Mouse (Mus musculus): ENCODE results near the gene Clasp1. TPM values are rescaled to one million over a fixed set of nuclear protein-coding genes. Genes with fewer than 3 reads are reported as not detected.

The Clasp1 gene
- polyA plus RNA-seq, 1 experiment: 160 TPM

DNA sequence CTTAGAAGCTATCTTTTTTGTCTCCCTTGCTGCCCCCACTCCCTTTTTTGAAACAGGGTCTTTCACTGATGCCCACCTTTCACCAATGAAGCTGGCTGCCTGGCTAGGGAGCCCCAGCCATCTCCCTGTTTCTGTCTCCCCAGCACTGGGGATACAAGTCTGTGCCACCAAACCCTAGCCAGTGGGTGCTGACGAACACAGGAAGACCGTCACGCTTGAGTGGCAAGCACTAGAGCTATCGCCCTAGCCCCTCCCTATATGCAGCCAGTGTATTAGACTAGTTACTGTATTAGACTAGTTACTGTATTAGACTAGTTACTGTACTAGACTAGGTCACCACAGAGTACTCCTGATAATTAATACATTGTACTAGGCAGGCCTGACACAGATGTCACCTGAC is 66.0 kb downstream of the Clasp1 start:
- no peak for TF ChIP-seq CTCF (IDR thresholded peaks at IDR 0.05; ENCODE audit: insufficient read depth, low read depth, low read length)
- TF ChIP-seq POLR2A (IDR thresholded peaks at IDR 0.05; ENCODE audit: insufficient read depth, low read depth, low read length): no peak
- Histone ChIP-seq H3K27ac (ENCODE audit: insufficient read depth, low read depth, low read length) (peak overlapping the region; percentile 18; the same call in 1 of the 2 replicates), H3K4me1 (ENCODE audit: control insufficient read depth, insufficient read depth, low read length) (peaks cover 19% of the 10 kb centered on the region), H3K4me3 (ENCODE audit: insufficient read depth, low read depth, low read length) (no peak overlapping the region)
- WGBS: 70% methylated on average over 4 of the region's 4 CpGs

DNA sequence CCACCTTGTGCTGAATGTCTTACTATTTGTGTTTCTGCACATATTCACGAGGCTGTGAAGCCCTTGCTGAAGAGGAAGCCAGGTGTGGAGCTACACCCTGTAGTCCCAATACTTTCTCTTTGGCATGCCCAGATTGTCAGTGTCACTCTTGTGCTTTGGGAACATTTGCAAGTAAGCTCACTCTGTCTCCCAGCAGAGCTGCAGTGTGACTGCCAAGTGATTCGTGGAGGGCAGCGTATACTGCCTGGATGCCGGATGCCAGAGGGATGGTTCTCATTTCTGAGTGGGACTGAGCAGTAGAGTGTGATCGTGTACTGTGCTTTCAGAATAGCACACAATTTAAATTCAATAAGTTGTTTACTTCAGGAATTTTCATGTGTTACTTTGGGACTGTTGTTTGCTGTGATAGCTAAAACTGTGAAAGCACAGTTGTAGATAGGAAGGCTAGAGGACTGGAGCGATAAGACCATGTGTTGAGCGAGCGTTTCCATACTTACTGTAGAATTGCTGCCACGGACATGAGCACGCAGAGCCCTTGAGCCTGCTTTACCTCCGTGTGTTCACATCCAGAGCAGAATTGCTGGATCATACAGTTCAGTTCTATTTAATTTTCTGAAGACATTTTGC is 68.5 kb downstream of the Clasp1 start:
- peaks cover 16% of the 10 kb centered on the region for H3K4me1 ChIP-seq (ENCODE audit: control insufficient read depth, insufficient read depth, low read length)
- TF ChIP-seq CTCF (IDR thresholded peaks at IDR 0.05; ENCODE audit: insufficient read depth, low read depth, low read length): no peak
- no peak for TF ChIP-seq POLR2A (IDR thresholded peaks at IDR 0.05; ENCODE audit: insufficient read depth, low read depth, low read length)
- WGBS: 30% methylated on average over 11 of the region's 11 CpGs
- H3K27ac ChIP-seq (ENCODE audit: insufficient read depth, low read depth, low read length): peak overlapping the region; percentile 49; the same call in 1 of the 2 replicates
- no peak overlapping the region for H3K4me3 ChIP-seq (ENCODE audit: insufficient read depth, low read depth, low read length)

DNA sequence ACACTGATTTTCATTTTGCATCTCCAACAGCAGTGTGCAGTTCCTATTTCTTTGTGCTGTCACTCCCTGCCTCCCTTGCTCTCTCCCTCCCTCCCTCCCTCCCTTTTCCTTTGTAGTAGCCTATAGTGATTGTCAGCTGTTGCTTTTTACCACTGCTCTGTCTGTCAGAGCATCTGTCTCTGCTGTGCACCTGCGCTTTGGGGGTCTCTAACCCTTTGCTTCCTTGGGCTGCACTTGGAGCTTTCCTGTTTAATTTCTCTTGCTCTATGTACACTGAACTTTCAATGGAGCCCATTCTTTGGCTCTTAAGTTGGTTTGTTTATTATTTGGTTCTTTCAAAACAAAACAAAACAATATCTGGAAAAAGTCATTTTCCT is 69.0 kb downstream of the Clasp1 start:
- Histone ChIP-seq H3K4me3 (ENCODE audit: insufficient read depth, low read depth, low read length) (no peak overlapping the region), H3K27ac (ENCODE audit: insufficient read depth, low read depth, low read length) (no peak overlapping the region), H3K4me1 (ENCODE audit: control insufficient read depth, insufficient read depth, low read length) (peaks cover 15% of the 10 kb centered on the region)
- whole genome bisulfite sequencing: 42% methylated on average over 1 of the region's 1 CpGs
- TF ChIP-seq POLR2A (IDR thresholded peaks at IDR 0.05; ENCODE audit: insufficient read depth, low read depth, low read length) (no peak), CTCF (IDR thresholded peaks at IDR 0.05; ENCODE audit: insufficient read depth, low read depth, low read length) (no peak)

DNA sequence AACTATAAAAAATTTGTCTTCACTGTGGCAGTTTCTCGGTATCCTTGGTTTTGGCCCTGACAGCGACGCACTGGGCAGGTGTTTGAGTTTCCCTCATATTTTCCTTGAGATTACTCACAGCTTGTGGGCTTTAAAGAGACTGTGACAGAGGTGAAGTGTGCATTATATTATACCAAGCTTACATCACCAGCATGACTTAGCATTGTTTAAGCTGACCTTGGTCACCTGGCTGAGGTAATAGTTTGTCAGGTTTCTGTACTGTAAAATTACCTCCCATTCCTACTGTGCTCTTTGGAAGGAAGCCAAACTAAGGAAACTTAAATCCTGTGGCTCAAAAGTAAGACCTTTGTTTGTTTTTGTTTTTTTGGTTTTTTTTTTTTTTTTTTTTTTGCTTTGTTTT is 69.4 kb downstream of the Clasp1 start:
- 45% methylated on average over 3 of the region's 3 CpGs for WGBS
- TF ChIP-seq POLR2A (IDR thresholded peaks at IDR 0.05; ENCODE audit: insufficient read depth, low read depth, low read length) (no peak), CTCF (IDR thresholded peaks at IDR 0.05; ENCODE audit: insufficient read depth, low read depth, low read length) (no peak)
- no peak overlapping the region for H3K4me3 ChIP-seq (ENCODE audit: insufficient read depth, low read depth, low read length)
- peaks cover 15% of the 10 kb centered on the region for H3K4me1 ChIP-seq (ENCODE audit: control insufficient read depth, insufficient read depth, low read length)
- no peak overlapping the region for H3K27ac ChIP-seq (ENCODE audit: insufficient read depth, low read depth, low read length)

DNA sequence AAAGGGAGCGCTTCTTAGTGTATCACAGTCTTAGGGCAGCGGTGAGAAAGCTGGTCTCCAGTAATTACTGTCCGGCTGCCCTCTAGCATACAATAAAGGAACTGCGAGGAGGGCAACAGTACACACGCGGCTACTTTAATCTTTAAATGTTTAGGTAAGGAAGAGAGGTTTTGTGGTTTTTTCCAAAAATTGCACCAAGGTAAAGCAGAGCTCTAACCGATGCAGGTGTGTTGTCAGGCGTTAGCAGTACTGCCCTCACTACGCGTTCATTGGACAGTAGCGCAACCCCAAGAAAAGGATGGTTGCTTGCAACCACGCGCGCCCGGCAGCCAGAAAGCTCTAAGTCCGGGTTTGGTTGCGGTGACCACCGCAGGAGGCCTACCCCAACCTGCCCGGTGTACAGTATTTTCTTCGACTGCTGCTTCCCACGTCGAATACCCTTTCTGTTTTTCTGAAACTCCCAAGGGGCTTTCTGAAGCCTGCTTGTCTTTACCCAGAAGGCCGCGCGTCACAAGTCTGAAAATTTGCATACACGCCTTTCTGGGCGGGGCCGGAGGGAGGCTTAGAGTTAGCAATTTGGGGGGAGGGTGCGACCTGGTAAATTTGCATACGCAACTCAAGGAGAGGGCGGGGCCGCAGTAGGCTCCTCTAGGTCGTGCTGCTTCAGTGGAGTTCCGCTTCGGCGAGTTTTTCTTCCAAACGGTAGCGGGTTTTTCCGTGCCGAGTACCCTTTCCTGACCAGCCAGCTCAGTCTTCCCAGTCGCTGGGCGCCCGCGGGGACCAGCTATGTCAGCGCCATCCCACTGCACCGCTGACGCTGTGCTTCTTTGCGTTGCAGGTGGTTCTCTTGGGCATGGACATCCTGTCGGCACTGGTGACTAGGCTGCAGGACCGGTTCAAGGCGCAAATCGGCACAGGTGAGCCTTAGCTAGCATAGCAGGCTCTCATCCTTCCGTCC is 70.4 kb downstream of the Clasp1 start:
- peak overlapping the region; percentile 87 for H3K27ac ChIP-seq (ENCODE audit: insufficient read depth, low read depth, low read length)
- H3K4me3 ChIP-seq (ENCODE audit: insufficient read depth, low read depth, low read length): peak overlapping the region; percentile 57
- 1% methylated on average over 53 of the region's 53 CpGs for WGBS
- peak; percentile 90 for TF ChIP-seq POLR2A (IDR thresholded peaks at IDR 0.05; ENCODE audit: insufficient read depth, low read depth, low read length)
- TF ChIP-seq CTCF (IDR thresholded peaks at IDR 0.05; ENCODE audit: insufficient read depth, low read depth, low read length): no peak
- peaks cover 13% of the 10 kb centered on the region for H3K4me1 ChIP-seq (ENCODE audit: control insufficient read depth, insufficient read depth, low read length)

DNA sequence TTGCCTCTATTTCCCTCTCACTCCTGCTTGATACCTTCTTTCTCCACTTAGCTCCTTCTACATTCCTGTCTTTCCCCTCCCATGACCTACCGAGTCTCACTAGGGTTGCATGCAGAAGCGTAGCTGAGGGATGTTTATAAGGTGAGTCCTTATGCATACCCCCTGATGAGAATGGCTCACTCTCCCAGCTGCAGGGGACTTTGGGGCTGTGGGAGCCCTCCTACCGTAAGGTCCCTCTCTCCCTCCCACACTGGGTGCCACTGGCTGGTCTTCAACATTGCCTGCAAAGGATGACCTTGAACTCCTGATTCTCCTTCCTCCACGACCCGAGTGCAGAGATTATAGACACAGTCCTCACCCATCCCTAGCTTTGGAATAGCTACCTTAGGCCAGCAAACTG is 71.9 kb downstream of the Clasp1 start:
- Histone ChIP-seq H3K4me1 (ENCODE audit: control insufficient read depth, insufficient read depth, low read length) (peaks cover 10% of the 10 kb centered on the region), H3K27ac (ENCODE audit: insufficient read depth, low read depth, low read length) (no peak overlapping the region), H3K4me3 (ENCODE audit: insufficient read depth, low read depth, low read length) (no peak overlapping the region)
- WGBS: 91% methylated on average over 5 of the region's 5 CpGs
- TF ChIP-seq POLR2A (IDR thresholded peaks at IDR 0.05; ENCODE audit: insufficient read depth, low read depth, low read length): no peak
- TF ChIP-seq CTCF (IDR thresholded peaks at IDR 0.05; ENCODE audit: insufficient read depth, low read depth, low read length): no peak

DNA sequence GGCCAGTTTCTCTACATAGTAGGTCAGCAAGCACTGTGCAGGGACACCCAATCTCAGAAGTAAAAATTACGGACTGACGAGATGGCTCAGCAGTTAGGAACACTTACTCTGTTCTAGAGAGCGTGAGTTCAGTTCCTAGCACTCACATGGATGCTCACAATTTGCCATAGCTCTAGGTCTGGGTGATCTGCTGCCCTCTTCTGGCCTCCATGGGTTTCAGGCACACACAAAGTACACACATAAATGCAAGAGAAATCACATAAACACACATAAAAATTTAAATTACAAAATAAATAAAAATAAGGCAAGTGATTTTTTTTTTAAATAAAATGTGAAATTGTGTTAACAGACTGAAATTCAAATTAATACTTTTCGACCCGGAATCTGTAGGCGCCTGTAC is 77.2 kb downstream of the Clasp1 start:
- no peak for TF ChIP-seq CTCF (IDR thresholded peaks at IDR 0.05; ENCODE audit: insufficient read depth, low read depth, low read length)
- no peak for TF ChIP-seq POLR2A (IDR thresholded peaks at IDR 0.05; ENCODE audit: insufficient read depth, low read depth, low read length)
- Histone ChIP-seq H3K4me3 (ENCODE audit: insufficient read depth, low read depth, low read length) (no peak overlapping the region), H3K4me1 (ENCODE audit: control insufficient read depth, insufficient read depth, low read length) (0 out of 2 replicates have a peak, but pooled peaks cover 2% of the 10 kb centered on the region), H3K27ac (ENCODE audit: insufficient read depth, low read depth, low read length) (no peak overlapping the region)
- WGBS: 98% methylated on average over 6 of the region's 6 CpGs

DNA sequence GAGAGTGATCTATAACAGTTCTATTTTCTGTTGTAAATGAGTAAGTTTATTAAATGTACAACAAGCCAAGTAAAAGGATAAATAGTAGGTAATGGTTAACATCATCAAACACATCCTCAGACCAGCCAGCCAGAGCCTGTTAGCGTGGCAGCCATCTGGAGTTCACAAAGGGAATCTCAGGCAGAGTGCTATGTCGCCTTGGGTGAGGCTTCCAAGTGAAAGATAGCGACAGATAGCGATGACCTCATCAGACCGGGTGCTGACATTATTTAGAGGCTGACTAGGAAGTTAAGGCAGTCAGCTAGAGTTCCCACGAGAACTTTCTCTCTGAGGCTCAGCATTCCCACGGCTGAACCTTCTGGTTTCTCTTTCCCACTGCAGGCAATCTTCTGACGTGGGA is 83.5 kb downstream of the Clasp1 start:
- 75% methylated on average over 8 of the region's 8 CpGs for WGBS
- H3K27ac ChIP-seq (ENCODE audit: insufficient read depth, low read depth, low read length): no peak overlapping the region
- H3K4me1 ChIP-seq (ENCODE audit: control insufficient read depth, insufficient read depth, low read length): 0 out of 2 replicates have a peak, but pooled peaks cover 2% of the 10 kb centered on the region
- no peak for TF ChIP-seq POLR2A (IDR thresholded peaks at IDR 0.05; ENCODE audit: insufficient read depth, low read depth, low read length)
- no peak for TF ChIP-seq CTCF (IDR thresholded peaks at IDR 0.05; ENCODE audit: insufficient read depth, low read depth, low read length)
- no peak overlapping the region for H3K4me3 ChIP-seq (ENCODE audit: insufficient read depth, low read depth, low read length)

DNA sequence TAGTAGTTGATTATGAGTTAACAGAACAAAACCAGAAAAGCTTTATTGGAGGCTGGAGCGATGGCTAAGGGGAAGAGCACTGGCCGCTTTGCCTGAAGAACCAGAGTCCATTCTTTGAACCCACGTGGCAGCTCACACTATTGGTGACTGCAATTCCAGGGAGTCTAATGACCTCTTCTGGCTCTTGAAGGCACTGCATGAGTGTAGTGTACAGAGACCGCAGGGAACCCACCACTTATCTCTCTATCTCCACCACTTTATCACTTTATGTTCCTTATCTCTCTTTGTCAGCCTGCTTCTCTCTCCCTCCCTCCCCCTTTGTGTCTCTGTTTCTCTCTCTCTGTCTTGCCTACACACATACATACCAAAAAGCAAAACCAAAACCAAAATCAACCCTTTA is 88.1 kb downstream of the Clasp1 start:
- 6% methylated on average over 4 of the region's 4 CpGs for WGBS
- no peak for TF ChIP-seq POLR2A (IDR thresholded peaks at IDR 0.05; ENCODE audit: insufficient read depth, low read depth, low read length)
- TF ChIP-seq CTCF (IDR thresholded peaks at IDR 0.05; ENCODE audit: insufficient read depth, low read depth, low read length): 0 out of 2 replicates have a peak, but pooled peaks have one; percentile 18
- H3K27ac ChIP-seq (ENCODE audit: insufficient read depth, low read depth, low read length): peak overlapping the region; percentile 33; the same call in 1 of the 2 replicates
- H3K4me1 ChIP-seq (ENCODE audit: control insufficient read depth, insufficient read depth, low read length): peaks cover 11% of the 10 kb centered on the region
- no peak overlapping the region for H3K4me3 ChIP-seq (ENCODE audit: insufficient read depth, low read depth, low read length)

Data from olfactory bulb, adult 2 months (tissue).